Mouse (Mus musculus): ENCODE data around the gene Magi2.

Magi2 gene

DNA sequence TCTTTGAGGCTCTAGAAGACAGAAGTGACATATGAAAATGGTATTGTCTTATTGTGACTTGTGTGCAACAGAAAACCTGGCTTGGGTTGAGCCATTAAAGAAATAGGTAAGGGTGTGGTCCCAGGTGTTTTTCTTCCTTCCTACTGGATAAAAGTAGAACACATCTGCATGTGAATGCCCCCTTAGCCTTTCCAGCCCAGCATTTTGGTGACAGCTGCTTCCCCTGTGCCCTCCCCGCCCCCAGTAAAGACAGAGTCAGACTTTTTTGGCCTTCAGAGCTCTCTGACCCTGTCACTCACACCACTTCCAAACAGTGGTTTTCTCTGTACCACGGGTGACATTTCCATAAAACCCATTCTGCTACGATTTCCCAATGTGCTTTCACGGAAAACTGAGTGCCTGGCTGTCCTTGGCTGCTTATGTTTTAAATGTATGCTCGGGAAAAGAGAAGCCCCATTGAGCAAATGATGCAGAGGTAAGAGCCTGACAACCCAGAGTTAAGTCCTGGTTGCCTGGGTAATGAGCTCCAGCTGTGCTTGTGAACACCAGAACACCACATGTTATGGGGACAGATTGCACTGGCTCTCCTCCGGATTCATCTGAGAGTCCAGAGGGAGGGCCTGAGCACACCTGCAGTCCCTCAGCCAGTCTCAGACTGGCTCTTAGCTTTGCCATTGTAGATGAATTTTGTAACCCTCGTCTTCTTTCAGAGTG is 1377.1 kb downstream of the Magi2 start:
- no peak for DNase-seq (ENCODE audit: low read depth, low spot score)

GRCm38 (mm10) chr5:20606497-20606896 is 1379.7 kb downstream of the Magi2 start:
- no peak for DNase-seq (ENCODE audit: low read depth, low spot score)

DNA sequence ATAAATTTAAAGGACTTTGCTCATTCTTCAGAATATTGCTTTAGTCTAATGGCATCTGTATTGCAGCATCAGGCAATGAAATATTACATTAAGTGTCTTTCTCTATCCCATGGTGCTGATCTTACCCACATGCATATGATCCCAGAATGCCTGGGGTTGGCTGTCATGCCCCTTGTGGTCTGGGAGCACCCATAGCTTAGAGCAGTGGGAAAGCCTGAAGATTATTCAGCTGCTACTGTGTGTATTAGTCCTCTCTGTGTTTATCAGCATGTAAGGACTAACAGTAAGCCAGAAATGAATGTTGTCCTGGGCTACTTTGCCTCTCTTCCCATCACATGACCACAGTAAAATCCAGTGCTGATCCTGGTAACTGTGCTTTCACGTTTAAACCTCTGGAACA is 1380.7 kb downstream of the Magi2 start:
- no peak for DNase-seq (ENCODE audit: low read depth, low spot score)

DNA sequence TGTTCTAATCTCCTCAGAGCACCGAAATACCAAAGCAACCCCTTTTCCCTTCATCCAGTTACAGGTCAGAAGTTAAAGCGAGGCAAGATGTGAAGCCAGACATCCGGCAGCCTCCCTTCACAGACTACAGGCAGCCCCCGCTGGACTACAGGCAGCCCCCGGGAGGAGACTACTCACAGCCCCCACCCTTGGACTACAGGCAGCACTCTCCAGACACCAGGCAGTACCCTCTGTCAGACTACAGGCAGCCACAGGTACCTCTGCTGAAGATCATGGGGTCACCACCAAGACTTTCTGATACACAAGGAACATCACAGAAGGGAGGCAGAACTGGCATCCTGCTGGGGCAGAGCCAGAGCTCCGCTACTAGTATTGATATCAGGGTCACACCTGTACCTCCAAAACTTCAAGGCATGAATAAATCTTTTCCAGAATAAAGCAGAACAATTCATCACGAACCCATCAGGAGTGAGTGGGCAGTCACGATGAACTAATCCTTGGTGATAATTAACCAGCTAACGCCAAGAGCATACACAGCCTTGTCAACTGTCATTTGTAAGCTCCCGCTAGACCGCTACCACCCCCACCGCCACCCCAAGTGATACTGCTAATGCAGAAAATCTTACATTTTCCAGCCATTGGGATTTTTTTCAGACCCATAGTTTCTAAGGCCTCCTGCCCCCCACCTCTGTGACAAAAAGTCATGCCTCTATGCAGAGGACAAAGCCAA is 1382.5 kb downstream of the Magi2 start:
- DNase-seq (ENCODE audit: low read depth, low spot score), result no peak

DNA sequence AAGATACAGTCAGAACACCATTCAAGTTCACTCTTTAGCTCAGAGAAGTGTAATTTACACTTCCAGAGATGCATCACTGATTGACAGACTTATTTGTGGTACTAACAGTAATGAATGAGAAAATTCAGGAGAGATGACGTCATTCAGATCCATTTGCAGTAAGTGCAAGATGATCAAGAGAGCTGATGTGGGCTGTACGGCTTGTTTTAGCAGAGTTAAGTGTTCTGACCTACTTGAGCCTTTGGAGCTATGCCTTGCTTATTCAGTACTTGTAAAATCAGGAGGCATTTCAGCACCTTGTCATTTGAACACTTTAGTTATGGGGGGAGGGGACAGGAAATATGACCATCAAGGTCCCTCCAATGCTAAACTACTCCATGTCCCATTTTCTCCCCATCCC is 1383.8 kb downstream of the Magi2 start:
- no peak for DNase-seq (ENCODE audit: low read depth, low spot score)

DNA sequence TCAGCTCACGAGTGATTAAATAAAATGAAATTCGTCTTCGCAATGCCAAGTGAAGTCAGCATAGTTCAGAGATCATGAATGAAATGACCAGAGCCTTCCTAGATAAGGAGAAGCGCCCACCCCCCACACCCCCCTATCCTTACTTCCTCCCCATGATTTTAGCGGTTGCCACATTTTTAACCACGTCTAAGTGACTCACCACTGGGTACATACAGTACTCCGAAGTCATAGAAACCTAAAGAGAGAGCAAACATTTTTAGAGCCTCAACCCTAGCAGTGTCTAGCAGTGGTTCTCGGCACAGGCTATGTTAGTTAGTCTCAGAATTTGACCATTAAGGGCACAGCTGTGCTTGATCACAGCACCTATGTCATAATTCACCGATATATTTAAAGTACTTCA is 1385.8 kb downstream of the Magi2 start:
- no peak for DNase-seq (ENCODE audit: low read depth, low spot score)

- no peak for DNase-seq (ENCODE audit: low read depth, low spot score)
Measured at GRCm38 (mm10) chr5:20614891-20615290, 1388.1 kb downstream of the Magi2 start.

DNA sequence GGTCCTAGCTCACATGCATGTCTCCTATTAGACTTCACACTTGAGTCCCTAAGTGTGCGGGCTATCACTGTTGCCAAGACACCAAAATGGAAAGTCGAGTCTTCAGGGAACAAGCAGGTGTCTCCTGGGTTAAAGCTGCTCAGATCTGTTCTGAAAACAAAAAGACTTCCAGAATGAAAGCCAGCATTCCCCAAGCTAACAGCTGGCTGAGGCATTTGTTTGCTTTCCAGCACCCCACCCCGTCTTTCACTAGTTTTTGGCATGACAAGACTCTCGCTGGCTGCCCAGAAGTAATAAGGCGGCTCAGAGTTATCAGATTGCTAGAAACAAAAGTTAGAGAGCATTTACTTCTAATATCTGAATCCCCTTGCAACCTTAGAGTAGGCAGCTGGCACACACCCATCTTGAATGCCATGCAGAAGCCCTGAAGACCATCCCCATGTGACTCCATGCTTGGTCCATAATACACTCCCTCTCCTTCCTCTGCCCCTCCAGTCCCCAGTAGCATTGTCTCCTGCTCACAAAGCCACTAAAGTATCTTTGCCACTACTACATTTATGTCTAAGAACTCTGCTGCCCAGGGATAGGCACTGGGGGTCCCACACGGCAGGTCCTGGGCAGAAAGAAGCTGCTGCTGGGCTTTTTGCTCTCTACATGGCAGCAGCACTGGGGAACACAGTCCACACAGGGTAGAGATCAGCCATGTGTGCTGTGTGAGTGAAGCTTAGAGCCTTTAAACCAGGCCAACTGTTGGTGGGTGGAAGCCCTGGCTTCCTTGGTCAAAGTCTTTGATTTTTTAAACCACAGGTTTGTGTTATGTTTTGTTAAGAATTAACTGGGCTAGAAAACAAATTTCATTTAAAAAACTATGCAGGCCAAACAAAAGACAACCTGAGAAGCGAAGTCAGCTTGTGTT is 1394.0 kb downstream of the Magi2 start:
- no peak for DNase-seq (ENCODE audit: low read depth, low spot score)

DNA sequence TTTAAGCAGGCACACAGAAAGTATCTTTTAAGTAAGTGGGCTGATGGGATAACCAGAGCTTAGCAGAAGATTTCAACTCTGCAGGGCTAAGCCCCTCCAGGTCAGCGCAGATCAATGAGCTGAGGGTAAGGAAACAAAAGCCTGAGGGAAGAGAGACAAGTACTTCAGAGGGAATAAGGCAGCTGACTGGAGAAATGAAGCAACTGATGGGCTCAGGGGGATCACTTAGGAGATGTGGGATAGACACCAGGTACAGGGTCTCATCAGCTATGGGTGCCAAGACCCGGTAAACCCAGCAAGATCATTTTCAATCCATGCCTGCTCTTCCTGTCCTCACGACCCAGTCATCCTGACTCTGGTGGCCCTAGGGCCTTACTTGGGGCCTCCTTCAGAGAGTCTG is 1395.6 kb downstream of the Magi2 start:
- no peak for DNase-seq (ENCODE audit: low read depth, low spot score)

DNA sequence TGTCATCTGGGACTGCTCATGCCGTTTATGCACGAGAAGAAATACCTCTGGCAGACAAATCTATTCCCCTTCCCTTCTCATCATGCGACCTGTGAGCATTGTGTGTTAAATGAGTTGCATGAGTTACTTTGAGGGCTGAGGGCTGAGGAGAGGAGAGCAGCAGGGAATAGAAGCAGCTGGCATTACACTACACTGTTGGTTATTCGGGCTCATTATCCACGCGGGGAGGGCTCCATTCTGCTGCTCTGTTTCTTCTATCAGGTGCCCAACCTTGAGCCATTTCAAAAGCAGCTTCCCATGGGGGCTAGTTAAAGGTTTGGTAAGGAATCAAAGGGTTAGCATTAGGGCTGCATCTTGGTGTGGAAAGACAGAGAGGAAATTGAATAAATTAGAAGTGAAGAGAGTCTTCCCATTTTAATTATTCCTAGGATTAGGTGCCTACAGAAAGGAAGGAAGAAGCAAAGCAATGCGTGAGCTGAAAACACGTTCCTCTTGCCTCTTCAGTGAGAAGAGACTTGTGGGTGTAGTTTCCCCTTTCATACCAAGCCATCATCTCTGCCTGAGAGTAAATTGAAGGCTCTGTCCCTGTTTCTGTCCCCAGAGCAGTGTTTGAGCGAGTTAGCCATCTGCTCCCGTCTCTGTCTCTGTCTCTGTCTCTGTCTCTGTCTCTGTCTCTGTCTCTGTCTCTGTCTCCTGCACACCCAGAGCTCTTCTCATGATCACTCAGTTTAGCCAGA is 1396.2 kb downstream of the Magi2 start:
- DNase-seq (ENCODE audit: low read depth, low spot score), result no peak

DNA sequence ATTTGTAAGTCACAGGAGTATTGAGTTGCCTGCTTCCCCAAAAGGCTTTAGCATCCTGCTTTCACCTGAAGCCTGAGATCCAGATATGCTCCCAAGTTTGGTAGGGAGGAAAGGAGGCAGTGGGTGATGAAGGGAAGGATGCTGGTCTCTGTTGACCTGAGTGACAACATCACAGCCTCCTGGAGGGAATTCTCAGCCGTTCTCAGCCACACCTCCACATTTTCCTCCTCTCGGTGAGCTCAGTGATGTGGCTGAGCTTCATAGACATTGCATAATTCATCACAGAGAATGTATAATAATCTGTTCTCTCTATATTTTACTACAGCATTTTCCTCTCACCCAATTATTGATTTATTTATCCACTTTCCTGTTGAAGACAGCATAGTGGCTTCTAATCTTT is 1398.3 kb downstream of the Magi2 start:
- no peak for DNase-seq (ENCODE audit: low read depth, low spot score)

DNA sequence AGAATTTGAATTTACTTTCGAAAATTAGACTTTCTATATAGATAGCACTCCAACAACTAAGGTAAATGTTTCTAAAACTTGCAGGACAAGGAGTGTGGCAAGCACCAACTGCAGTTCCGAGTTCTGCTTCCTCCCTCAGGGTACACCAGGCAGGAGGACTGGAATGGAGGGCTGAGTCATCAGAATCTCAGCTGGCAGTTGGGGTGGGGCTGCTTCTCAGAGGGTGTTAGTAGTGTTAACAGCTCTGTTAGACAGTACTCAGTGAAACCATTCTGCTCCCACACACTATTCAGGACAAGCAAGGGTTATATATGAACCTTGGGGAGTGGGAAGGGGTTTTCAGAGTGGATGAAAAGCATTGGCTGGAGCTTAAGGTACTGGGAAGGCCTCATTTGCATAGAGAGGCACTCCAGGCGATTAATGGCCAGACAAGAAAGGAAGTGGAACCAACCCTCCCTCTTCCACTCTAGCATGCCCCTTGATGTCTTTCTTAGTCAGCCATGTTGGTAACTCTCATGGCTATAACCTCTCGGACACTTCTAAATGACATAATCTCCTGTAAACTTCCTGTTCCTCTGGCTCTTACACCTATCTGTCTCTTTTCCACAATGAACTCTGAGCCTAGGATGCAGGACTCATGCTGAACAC is 1402.2 kb downstream of the Magi2 start:
- DNase-seq (ENCODE audit: low read depth, low spot score), result no peak

DNA sequence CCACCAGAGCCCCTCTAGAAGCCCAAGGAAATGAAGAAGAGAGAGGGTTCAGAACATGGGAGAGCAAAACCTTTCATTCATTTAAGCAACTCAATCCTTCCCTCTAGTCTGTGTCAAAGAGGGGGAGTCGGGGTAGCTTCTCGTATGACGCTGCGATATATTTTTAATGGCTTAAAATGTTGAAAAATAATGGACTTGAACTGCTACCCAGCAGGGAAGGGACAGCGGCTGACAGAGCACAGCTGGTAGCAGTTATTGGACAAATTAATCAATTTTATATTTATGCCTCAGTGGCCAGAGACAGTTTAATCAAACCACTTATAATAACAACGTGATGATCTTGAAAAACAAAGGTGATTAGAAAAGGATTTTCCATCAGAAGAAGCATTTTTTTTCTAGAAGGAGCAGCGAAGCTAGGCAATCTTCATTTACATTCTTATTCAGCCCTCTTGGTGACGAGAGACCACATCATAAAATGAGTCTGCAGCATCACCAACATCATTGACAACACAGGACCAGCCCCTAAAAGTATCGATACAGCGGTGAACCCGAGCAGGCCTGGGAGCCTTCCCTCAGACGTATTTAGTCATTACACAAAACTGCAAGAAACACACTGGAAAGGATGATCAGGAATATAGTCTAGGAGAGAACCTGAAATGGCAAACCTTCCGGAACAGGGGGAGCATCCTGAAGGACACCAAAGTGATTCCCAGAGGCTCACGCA is 1407.4 kb downstream of the Magi2 start:
- DNase-seq (ENCODE audit: low read depth, low spot score), result no peak

GRCm38 (mm10) chr5:20634822-20635221 is 1408.0 kb downstream of the Magi2 start:
- no peak for DNase-seq (ENCODE audit: low read depth, low spot score)

- DNase-seq (ENCODE audit: low read depth, low spot score), result no peak
Measured at GRCm38 (mm10) chr5:20637300-20637989, 1410.6 kb downstream of the Magi2 start.

DNA sequence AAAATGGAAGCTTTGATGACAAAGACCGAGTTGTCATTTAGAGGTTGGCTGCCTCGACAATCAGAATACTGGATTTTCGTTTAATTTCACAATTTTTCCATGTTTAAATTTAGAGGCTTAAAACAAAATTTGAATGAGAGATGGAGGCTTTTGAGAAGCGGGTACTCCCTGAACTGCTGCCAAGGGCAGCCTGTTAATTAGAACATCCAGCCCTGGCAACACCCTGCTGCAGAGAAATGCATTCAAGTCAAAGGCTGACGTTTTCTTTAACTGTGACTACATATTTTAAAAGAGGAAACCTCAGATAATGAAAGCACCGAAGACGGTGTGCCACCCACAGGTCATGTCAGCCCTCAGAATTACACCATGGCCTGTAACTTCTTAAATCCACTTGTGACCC is 1415.4 kb downstream of the Magi2 start:
- no peak for DNase-seq (ENCODE audit: low read depth, low spot score)

DNA sequence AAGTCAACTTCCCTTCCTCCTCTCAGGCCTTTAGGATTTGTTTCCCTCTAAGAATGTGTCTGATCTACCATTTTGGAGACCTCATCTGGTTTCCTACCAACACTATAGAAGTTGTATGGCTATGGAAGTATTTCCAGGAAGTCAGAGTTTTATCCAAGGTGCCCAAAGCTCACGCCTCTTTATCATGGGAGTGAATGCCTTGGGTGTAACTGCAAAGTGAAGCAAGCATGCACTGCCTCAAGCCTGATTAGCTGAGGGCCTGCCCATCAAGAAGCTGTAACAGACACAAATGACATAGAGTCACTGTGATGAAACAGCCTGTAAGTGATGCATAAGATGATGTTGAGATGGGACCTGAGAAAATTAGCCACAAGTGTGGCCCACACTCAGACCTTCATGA is 1416.9 kb downstream of the Magi2 start:
- no peak for DNase-seq (ENCODE audit: low read depth, low spot score)

GRCm38 (mm10) chr5:20646947-20647346 is 1420.1 kb downstream of the Magi2 start:
- DNase-seq (ENCODE audit: low read depth, low spot score), result no peak

GRCm38 (mm10) chr5:20653425-20654185 is 1426.8 kb downstream of the Magi2 start:
- no peak for DNase-seq (ENCODE audit: low read depth, low spot score)

Measured in c-Kit-negative CD71-positive TER-119-positive erythroid progenitor cells, embryonic 14.5 days (primary cell).